Mouse (Mus musculus) MEL (cell line): Measurements from ENCODE around the gene Gabrr3.

ENCODE experiments used
- ELF1 ChIP-seq: IDR thresholded peaks from 2 replicates; pipeline ENCODE4 v1.6.1; 2014; ENCODE audit warnings: low read depth, mild to moderate bottlenecking, inconsistent platforms, low read length, improper control_type of control experiment, moderate library complexity
- POLR2A ChIP-seq, 2 experiments: IDR thresholded peaks; 2 replicates each; pipeline ENCODE4 v1.6.1; 2011 to 2012; ENCODE audit warnings: low read length in 2 of 2, mild to moderate bottlenecking in 2 of 2, control low read depth in 1 of 2, improper control_type of control experiment in 1 of 2, low read depth in 1 of 2, moderate library complexity in 1 of 2; ENCODE audit not compliant: control insufficient read depth in 1 of 2, insufficient read depth in 1 of 2, poor library complexity in 1 of 2
- POLR2AphosphoS2 ChIP-seq: IDR thresholded peaks from 2 replicates; pipeline ENCODE4 v1.6.1; 2011; ENCODE audit warnings: low read length, improper control_type of control experiment

- TF ChIP-seq POLR2A (IDR thresholded peaks at IDR 0.05; ENCODE audit: control insufficient read depth in 1 of 2, insufficient read depth in 1 of 2, low read depth in 1 of 2, low read length in 2 of 2, poor library complexity in 1 of 2) = no peak
- TF ChIP-seq ELF1 = no peak
- no peak for TF ChIP-seq POLR2AphosphoS2
Observed at GRCm38 (mm10) chr16:59474788-59475187, 67.7 kb downstream of the Gabrr3 start.
